Mouse (Mus musculus) megakaryocyte, embryonic 14.5 days (primary cell): ENCODE results near the gene Ucma.

Experiments
- FLI1 ChIP-seq: IDR thresholded peaks from 2 replicates; pipeline ENCODE4 v1.6.1; 2012; ENCODE audit warnings: low read length, inconsistent platforms, mixed read lengths
- GATA1 ChIP-seq: IDR thresholded peaks from 3 replicates; pipeline ENCODE4 v1.6.1; 2012; ENCODE audit warnings: mixed read lengths, low read length, inconsistent platforms, borderline replicate concordance

DNA sequence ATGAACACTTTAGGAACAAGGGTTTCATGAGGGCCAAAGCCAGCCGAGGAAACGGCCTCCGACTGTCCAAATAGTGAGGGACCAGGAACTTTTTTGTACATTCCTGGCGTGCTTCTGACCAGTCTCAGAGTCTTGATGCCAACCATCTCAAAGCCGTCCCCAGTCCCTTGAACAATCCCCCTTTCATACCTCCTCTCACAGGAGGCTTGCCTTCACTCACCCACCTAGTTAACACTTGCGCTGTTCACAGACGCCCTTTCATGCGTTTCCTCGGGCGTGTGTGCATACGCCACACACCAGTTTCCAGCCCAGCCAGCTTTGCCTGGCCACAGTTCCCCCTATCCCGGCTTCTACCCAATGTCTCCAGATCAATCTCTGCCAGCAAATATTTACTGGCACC lies 17.9 kb upstream of the Ucma start:
- TF ChIP-seq GATA1 (no peak), FLI1 (no peak)
